ENCODE assay signal across 20 mouse cellular contexts in genomic region chr10:108884520-108884919, GRCm38 (mm10).
DNase-seq lines count a peak whose midpoint lies in the region; ATAC-seq and TF ChIP-seq lines count a peak whose summit lies in the region.
"Had no signal": no experiment of that assay in that cellular context is flagged by ENCODE, and none has a peak within 500 bp of the region (broad histone marks: within the 10 kb centered on the region; RNA-seq: fewer than 3 reads in every experiment).

No protein-coding gene starts in this region.

- no peak overlapping the region for H3K9ac ChIP-seq in forebrain, postnatal 0 days
- H3K9ac ChIP-seq in forebrain, embryonic 12.5 days = no peak overlapping the region
- H3K9ac ChIP-seq: heart, embryonic 12.5 days; hindbrain, embryonic 14.5 days had no signal

- peak; percentile 77 for ATAC-seq in forebrain, postnatal 0 days
- no peak for ATAC-seq in forebrain, embryonic 12.5 days (ENCODE audit: low FRiP score)
- ATAC-seq: activated CD4-positive, CD25-positive, alpha-beta regulatory T cell, adult 4 months; forebrain, embryonic 16.5 days; intestine, embryonic 16.5 days; Patski had no signal

- 37% methylated on average over 1 of the region's 1 CpGs for WGBS in forebrain, postnatal 0 days
- WGBS in forebrain, embryonic 12.5 days = 52% methylated on average over 1 of the region's 1 CpGs

- H3K36me3 ChIP-seq in forebrain, postnatal 0 days (ENCODE audit: insufficient read depth) = no peaks in the 10 kb centered on the region
- H3K36me3 ChIP-seq in forebrain, embryonic 12.5 days (replicated peaks) = no peaks in the 10 kb centered on the region
- H3K36me3 ChIP-seq: embryonic facial prominence, embryonic 10.5 days; heart, embryonic 12.5 days had no signal

- no peak for TF ChIP-seq CTCF in forebrain, postnatal 0 days (IDR thresholded peaks at IDR 0.05; ENCODE audit: low read depth)
- TF ChIP-seq CTCF in layer of hippocampus, adult 2 months (conservative IDR thresholded peaks at IDR 0.05) = no peak

- DNase-seq in forebrain, postnatal 0 days = no peak
- no peak for DNase-seq in layer of hippocampus, adult 2 months (ENCODE audit: low spot score in 2 of 2)
- DNase-seq in layer of hippocampus, postnatal 36 days = no peak
- peak; percentile 48 for DNase-seq in retina, postnatal 1 day
- no peak for DNase-seq in retina, embryonic 14.5 days (ENCODE audit: low spot score)
- DNase-seq in left cerebral cortex, postnatal 14 days (ENCODE audit: low spot score in 2 of 2) = no peak
- DNase-seq: adrenal gland, postnatal 25 days; cerebellum, adult 18-20 months; cerebellum, adult 9-11 months; cerebellum, postnatal 36 days; gastrocnemius, postnatal 14 days; heart, postnatal 10 days had no signal

- no peaks in the 10 kb centered on the region for H3K27me3 ChIP-seq in forebrain, postnatal 0 days (ENCODE audit: insufficient read depth, low read length)
- no peaks in the 10 kb centered on the region for H3K27me3 ChIP-seq in forebrain, embryonic 12.5 days
- H3K27me3 ChIP-seq: heart, embryonic 12.5 days had no signal

- intact Hi-C loops in left cerebral cortex, postnatal 14 days (cut with DNase I) = no loop called here

- H3K4me3 ChIP-seq in forebrain, postnatal 0 days (ENCODE audit: low read depth, low read length) = no peak overlapping the region
- no peak overlapping the region for H3K4me3 ChIP-seq in forebrain, embryonic 12.5 days (replicated peaks)
- H3K4me3 ChIP-seq in layer of hippocampus, adult 2 months = no peak overlapping the region; the same call in 1 of the 2 replicates
- H3K4me3 ChIP-seq: embryonic facial prominence, embryonic 10.5 days; heart, embryonic 12.5 days had no signal

- H3K27ac ChIP-seq in forebrain, postnatal 0 days (ENCODE audit: low read depth, low read length) = no peak overlapping the region
- H3K27ac ChIP-seq in forebrain, embryonic 12.5 days = no peak overlapping the region
- peak overlapping the region; percentile 74 for H3K27ac ChIP-seq in layer of hippocampus, adult 2 months
- H3K27ac ChIP-seq: embryonic facial prominence, embryonic 10.5 days; hindbrain, embryonic 14.5 days had no signal

- H3K9me3 ChIP-seq in forebrain, postnatal 0 days (ENCODE audit: low read length) = no peaks in the 10 kb centered on the region
- no peaks in the 10 kb centered on the region for H3K9me3 ChIP-seq in forebrain, embryonic 12.5 days
- H3K9me3 ChIP-seq: embryonic facial prominence, embryonic 10.5 days; heart, embryonic 12.5 days had no signal

- 0 out of 2 replicates have a peak, but pooled peaks cover 3% of the 10 kb centered on the region for H3K4me1 ChIP-seq in forebrain, postnatal 0 days (ENCODE audit: insufficient read depth)
- H3K4me1 ChIP-seq in forebrain, embryonic 12.5 days = no peaks in the 10 kb centered on the region; the same call in 1 of the 2 replicates
- H3K4me1 ChIP-seq: embryonic facial prominence, embryonic 10.5 days; heart, embryonic 12.5 days had no signal

- H3K4me2 ChIP-seq in forebrain, postnatal 0 days (ENCODE audit: low read depth) = no peak overlapping the region
- H3K4me2 ChIP-seq in forebrain, embryonic 12.5 days = no peak overlapping the region
- H3K4me2 ChIP-seq: heart, embryonic 12.5 days; hindbrain, embryonic 14.5 days had no signal
